Mouse (Mus musculus): ENCODE measurements around the gene Antxr1.

DNA sequence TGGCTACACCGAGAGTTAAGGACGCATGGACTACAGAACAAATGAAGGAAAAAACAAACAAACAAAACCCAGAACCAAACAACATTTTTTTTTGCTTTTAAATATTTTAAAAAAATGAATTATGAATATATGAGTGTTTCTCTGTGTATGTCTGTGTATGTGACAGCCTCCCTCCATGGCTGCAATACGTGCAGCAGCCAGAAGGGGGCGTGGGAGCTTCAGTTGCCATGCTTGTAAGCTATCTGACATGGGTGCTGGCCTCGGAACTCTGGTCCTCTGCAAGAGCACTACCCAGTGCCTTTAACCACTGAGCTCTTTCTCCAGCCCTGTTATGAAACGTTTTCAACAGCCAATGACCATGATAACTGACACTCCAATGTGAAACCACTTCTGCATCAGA lies 215.0 kb downstream of the Antxr1 start:
- TF ChIP-seq POLR2A (IDR thresholded peaks at IDR 0.05; ENCODE audit: low read depth, low read length), result no peak
- TF ChIP-seq CTCF (IDR thresholded peaks at IDR 0.05; ENCODE audit: borderline replicate concordance, insufficient read depth, low read length), result no peak

All from embryonic fibroblast, embryonic 13.5 days (primary cell).